Mouse (Mus musculus): ENCODE data around the gene Dnm2. TPM values are rescaled to one million over a fixed set of nuclear protein-coding genes. Genes with fewer than 3 reads are reported as not detected.
A peak's percentile ranks its signal among the peaks of the same experiment; 100 is the strongest.

Dnm2 gene
- total RNA-seq (2014; rRNA removed) (28.9 and 32.3 TPM in 2 replicates), polyA plus RNA-seq (2012; rRNA removed) (57.3 and 74.4 TPM in 2 replicates)

- Histone ChIP-seq H3K36me3 (ENCODE audit: control insufficient read depth, insufficient read depth, low read length) (no peaks in the 10 kb centered on the region), H3K27ac (replicated peaks; ENCODE audit: insufficient read depth, low read depth, low read length) (peak within 1 kb of the TSS; percentile 50), H3K79me2 (ENCODE audit: control insufficient read depth, insufficient read depth, low read length) (peaks cover 39% of the 10 kb centered on the region), H3K4me3 (ENCODE audit: insufficient read depth, low read depth, low read length) (peak within 1 kb of the TSS; percentile 80), H3K4me1 (ENCODE audit: control insufficient read depth, insufficient read depth, low read length) (peaks cover 25% of the 10 kb centered on the region), H3K9ac (ENCODE audit: low read depth, low read length) (peak within 1 kb of the TSS; percentile 80), H3K27me3 (ENCODE audit: control insufficient read depth, insufficient read depth, low read length) (no peaks in the 10 kb centered on the region)
- TF ChIP-seq POLR2A (IDR thresholded peaks at IDR 0.05; ENCODE audit: extremely low read depth, insufficient read depth, low read length) (peak; percentile 85; the same call in 1 of the 2 replicates), CTCF (IDR thresholded peaks at IDR 0.05; ENCODE audit: low read depth, low read length) (no peak)
- peak; percentile 98 for DNase-seq (ENCODE audit: extremely low read depth, low read depth, low spot score)
- under 1% methylated on average over 82 of the region's 82 CpGs for WGBS
Observed at GRCm38 (mm10) chr9:21424631-21425555, at the start of gene Dnm2. Gene Dnm2, plus strand, starts transcription at chr9:21424908.

- DNase-seq (ENCODE audit: extremely low read depth, low read depth, low spot score): no peak
- Histone ChIP-seq H3K4me1 (ENCODE audit: control insufficient read depth, insufficient read depth, low read length) (no peaks in the 10 kb centered on the region), H3K79me2 (ENCODE audit: control insufficient read depth, insufficient read depth, low read length) (peaks cover 55% of the 10 kb centered on the region), H3K4me3 (ENCODE audit: insufficient read depth, low read depth, low read length) (no peak overlapping the region), H3K27me3 (ENCODE audit: control insufficient read depth, insufficient read depth, low read length) (no peaks in the 10 kb centered on the region), H3K9ac (ENCODE audit: low read depth, low read length) (no peak overlapping the region), H3K36me3 (ENCODE audit: control insufficient read depth, insufficient read depth, low read length) (no peaks in the 10 kb centered on the region), H3K27ac (replicated peaks; ENCODE audit: insufficient read depth, low read depth, low read length) (no peak overlapping the region)
- WGBS: 74% methylated on average over 3 of the region's 3 CpGs
- TF ChIP-seq CTCF (IDR thresholded peaks at IDR 0.05; ENCODE audit: low read depth, low read length) (no peak), POLR2A (IDR thresholded peaks at IDR 0.05; ENCODE audit: extremely low read depth, insufficient read depth, low read length) (no peak)
Observed at GRCm38 (mm10) chr9:21379195-21379594, 45.5 kb upstream of the Dnm2 start.

- no peaks in the 10 kb centered on the region for H3K27me3 ChIP-seq (ENCODE audit: control insufficient read depth, insufficient read depth, low read length)
- H3K9ac ChIP-seq (ENCODE audit: low read depth, low read length): no peak overlapping the region
- no peak for DNase-seq (ENCODE audit: extremely low read depth, low read depth, low spot score)
- TF ChIP-seq CTCF (IDR thresholded peaks at IDR 0.05; ENCODE audit: low read depth, low read length) (no peak), POLR2A (IDR thresholded peaks at IDR 0.05; ENCODE audit: extremely low read depth, insufficient read depth, low read length) (no peak)
- peaks cover 50% of the 10 kb centered on the region for H3K79me2 ChIP-seq (ENCODE audit: control insufficient read depth, insufficient read depth, low read length)
- H3K36me3 ChIP-seq (ENCODE audit: control insufficient read depth, insufficient read depth, low read length): no peaks in the 10 kb centered on the region
- no peaks in the 10 kb centered on the region; the same call in 1 of the 2 replicates for H3K4me1 ChIP-seq (ENCODE audit: control insufficient read depth, insufficient read depth, low read length)
- no peak overlapping the region for H3K4me3 ChIP-seq (ENCODE audit: insufficient read depth, low read depth, low read length)
- H3K27ac ChIP-seq (replicated peaks; ENCODE audit: insufficient read depth, low read depth, low read length): no peak overlapping the region
Observed at GRCm38 (mm10) chr9:21380868-21381267, 43.8 kb upstream of the Dnm2 start.

GRCm38 (mm10) chr9:21383966-21384365 is 40.7 kb upstream of the Dnm2 start:
- TF ChIP-seq POLR2A (IDR thresholded peaks at IDR 0.05; ENCODE audit: extremely low read depth, insufficient read depth, low read length) (no peak), CTCF (IDR thresholded peaks at IDR 0.05; ENCODE audit: low read depth, low read length) (no peak)
- no peak overlapping the region for H3K27ac ChIP-seq (replicated peaks; ENCODE audit: insufficient read depth, low read depth, low read length)
- no peak overlapping the region for H3K4me3 ChIP-seq (ENCODE audit: insufficient read depth, low read depth, low read length)
- H3K9ac ChIP-seq (ENCODE audit: low read depth, low read length): no peak overlapping the region
- peaks cover 30% of the 10 kb centered on the region for H3K79me2 ChIP-seq (ENCODE audit: control insufficient read depth, insufficient read depth, low read length)
- no peaks in the 10 kb centered on the region; the same call in 1 of the 2 replicates for H3K4me1 ChIP-seq (ENCODE audit: control insufficient read depth, insufficient read depth, low read length)
- no peak for DNase-seq (ENCODE audit: extremely low read depth, low read depth, low spot score)
- H3K36me3 ChIP-seq (ENCODE audit: control insufficient read depth, insufficient read depth, low read length): peaks cover 4% of the 10 kb centered on the region; the same call in 1 of the 2 replicates
- no peaks in the 10 kb centered on the region for H3K27me3 ChIP-seq (ENCODE audit: control insufficient read depth, insufficient read depth, low read length)

GRCm38 (mm10) chr9:21392646-21393175 is 32.0 kb upstream of the Dnm2 start:
- DNase-seq (ENCODE audit: extremely low read depth, low read depth, low spot score): no peak
- Histone ChIP-seq H3K27ac (replicated peaks; ENCODE audit: insufficient read depth, low read depth, low read length) (no peak overlapping the region), H3K27me3 (ENCODE audit: control insufficient read depth, insufficient read depth, low read length) (no peaks in the 10 kb centered on the region), H3K9ac (ENCODE audit: low read depth, low read length) (no peak overlapping the region), H3K4me1 (ENCODE audit: control insufficient read depth, insufficient read depth, low read length) (no peaks in the 10 kb centered on the region), H3K36me3 (ENCODE audit: control insufficient read depth, insufficient read depth, low read length) (peaks cover 56% of the 10 kb centered on the region), H3K79me2 (ENCODE audit: control insufficient read depth, insufficient read depth, low read length) (no peaks in the 10 kb centered on the region; the same call in 1 of the 2 replicates), H3K4me3 (ENCODE audit: insufficient read depth, low read depth, low read length) (no peak overlapping the region)
- 84% methylated on average over 10 of the region's 10 CpGs for WGBS
- TF ChIP-seq POLR2A (IDR thresholded peaks at IDR 0.05; ENCODE audit: extremely low read depth, insufficient read depth, low read length) (no peak), CTCF (IDR thresholded peaks at IDR 0.05; ENCODE audit: low read depth, low read length) (no peak)

Measured in liver, adult 2 months (tissue).